Mouse (Mus musculus) intestine, embryonic 15.5 days (tissue): Measurements from ENCODE around the gene Nav2. TPM values are rescaled to one million over a fixed set of nuclear protein-coding genes. Genes with fewer than 3 reads are reported as not detected.

Source experiments
- ATAC-seq: fragments of 200-750 bp; cut with Nextera tagmentation; 2 replicates; pipeline ENCODE4 v1.8.0; 2017; ENCODE audit warnings: moderate TSS enrichment, moderate library complexity
- H3K27ac ChIP-seq: fragments of 300-500 bp; sonication (generic); 2 replicates; pipeline ENCODE4 v1.5.1; 2015; ENCODE audit warnings: mild to moderate bottlenecking, inconsistent platforms
- H3K27me3 ChIP-seq: fragments of 300-500 bp; sonication (generic); replicated peaks from 2 replicates; pipeline ENCODE4 v1.6.1; 2015; ENCODE audit warnings: inconsistent platforms
- H3K36me3 ChIP-seq: fragments of 300-500 bp; sonication (generic); 2 replicates; pipeline ENCODE4 v1.6.1; 2015; ENCODE audit warnings: inconsistent platforms
- H3K4me1 ChIP-seq: fragments of 300-500 bp; sonication (generic); replicated peaks from 2 replicates; pipeline ENCODE4 v1.6.1; 2015; ENCODE audit warnings: inconsistent platforms
- H3K4me2 ChIP-seq: fragments of 300-500 bp; sonication (generic); replicated peaks from 2 replicates; pipeline ENCODE4 v1.6.1; 2015; ENCODE audit warnings: mild to moderate bottlenecking, inconsistent platforms
- H3K4me3 ChIP-seq: fragments of 300-500 bp; sonication (generic); replicated peaks from 2 replicates; pipeline ENCODE4 v1.5.1; 2015; ENCODE audit warnings: inconsistent platforms
- H3K9ac ChIP-seq: fragments of 300-500 bp; sonication (generic); 2 replicates; pipeline ENCODE4 v1.6.1; 2015; ENCODE audit warnings: inconsistent platforms
- H3K9me3 ChIP-seq: fragments of 300-500 bp; sonication (generic); 2 replicates; pipeline ENCODE4 v1.6.1; 2016; ENCODE audit warnings: inconsistent platforms
- WGBS: fragments of 180-500 bp; shearing (Covaris S2); methylation state at CpG from one replicate; pipeline ENCODE4 v1.1.7; 2015; 5-methylcytosine and 5-hydroxymethylcytosine counted together
- polyA plus RNA-seq: library from polyadenylated mRNA; unstranded; fragments of >200 nt; fragmentation: Nextera tagmentation; extraction: Ambion mirVana; gene quantifications from 2 replicates; pipeline ENCODE4 v1.2.1, GENCODE M21; 2015

Nav2 gene
- polyA plus RNA-seq, 1 experiment from 2014 or later, result 17.7 TPM

DNA sequence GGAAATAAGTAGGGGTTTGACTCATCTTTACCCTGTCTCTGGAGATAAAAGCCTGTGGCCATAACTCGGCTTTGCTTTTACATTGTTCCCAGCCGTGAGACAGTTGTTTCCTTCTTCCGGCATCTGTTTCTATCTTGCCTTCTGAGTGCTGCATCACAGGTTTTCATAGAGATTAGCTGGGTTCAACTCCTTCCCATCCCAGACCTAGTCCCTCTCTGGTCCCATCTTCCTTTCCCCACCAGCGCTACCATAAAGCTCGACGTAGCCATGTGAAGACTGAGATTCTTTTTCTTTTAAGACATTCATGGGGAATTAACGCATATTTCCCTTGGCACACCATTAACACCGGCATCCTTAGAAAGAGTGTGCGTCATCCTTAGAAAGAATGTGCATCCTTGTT is 613.5 kb downstream of the Nav2 start:
- Histone ChIP-seq H3K36me3 (no peaks in the 10 kb centered on the region), H3K27ac (0 out of 2 replicates have a peak overlapping the region, but pooled peaks have one; percentile 27), H3K4me3 (peak overlapping the region; percentile 30), H3K4me2 (peak overlapping the region; percentile 60), H3K9me3 (no peaks in the 10 kb centered on the region), H3K9ac (no peak overlapping the region), H3K27me3 (no peaks in the 10 kb centered on the region), H3K4me1 (peaks cover 41% of the 10 kb centered on the region)
- ATAC-seq, result peak; percentile 5; the same call in 1 of the 2 replicates
- WGBS, result 6% methylated on average over 9 of the region's 9 CpGs

DNA sequence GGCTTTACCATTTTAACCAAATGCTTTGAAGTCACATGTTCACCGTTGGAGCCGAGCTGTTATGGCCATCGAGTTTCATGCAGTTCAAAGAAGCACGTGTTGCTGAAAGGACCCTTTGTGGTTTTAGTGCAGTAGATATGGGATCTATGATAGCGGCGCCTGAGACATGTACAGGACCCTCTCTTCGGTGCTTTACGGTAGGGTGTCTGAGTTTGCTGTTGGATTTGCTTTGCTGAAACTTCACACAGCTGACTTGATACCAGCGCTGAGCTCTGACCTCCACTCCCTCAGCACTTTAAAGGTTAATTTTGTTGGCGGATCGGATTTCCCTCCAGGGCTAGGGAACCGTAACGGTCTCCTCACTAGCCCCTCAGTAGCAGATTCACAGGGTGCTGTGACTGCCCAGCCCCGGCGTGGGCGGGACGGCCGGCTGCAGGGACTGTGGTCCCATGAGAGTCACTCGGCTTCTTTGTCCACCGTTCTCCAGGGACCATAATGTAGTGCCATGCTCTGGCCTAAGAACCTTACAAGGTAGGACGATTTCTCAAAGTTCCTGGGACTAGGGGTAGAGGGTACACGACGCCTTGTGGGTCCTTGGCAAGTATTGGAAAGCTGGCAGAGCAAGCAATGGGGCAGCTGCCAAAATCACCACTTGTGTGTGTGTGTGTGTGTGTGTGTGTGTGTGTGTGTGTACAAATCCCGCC is 614.0 kb downstream of the Nav2 start:
- peak; percentile 68 for ATAC-seq
- peaks cover 45% of the 10 kb centered on the region for H3K4me1 ChIP-seq

DNA sequence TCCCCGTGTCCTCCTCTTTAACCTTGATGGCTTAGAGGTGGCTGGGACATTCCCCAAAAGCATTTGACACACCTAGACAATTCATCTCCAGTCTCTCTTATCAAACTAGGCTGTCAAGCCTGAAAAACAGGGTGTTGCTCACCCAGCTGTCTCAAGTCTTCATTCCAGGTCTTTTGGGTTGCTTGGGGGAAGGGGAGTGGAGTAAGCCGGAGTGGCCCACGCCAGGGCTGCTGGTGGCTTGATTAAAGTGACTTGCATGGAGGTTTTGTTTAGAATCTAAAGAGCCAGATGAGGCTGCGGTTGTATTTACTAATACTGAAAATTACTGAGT is 614.6 kb downstream of the Nav2 start:
- H3K9me3 ChIP-seq, result no peaks in the 10 kb centered on the region
- WGBS, result 26% methylated on average over 4 of the region's 4 CpGs
- no peaks in the 10 kb centered on the region for H3K36me3 ChIP-seq
- H3K9ac ChIP-seq, result no peak overlapping the region
- peaks cover 48% of the 10 kb centered on the region for H3K4me1 ChIP-seq
- peak overlapping the region; percentile 60 for H3K4me2 ChIP-seq
- ATAC-seq, result no peak
- H3K27ac ChIP-seq, result 0 out of 2 replicates have a peak overlapping the region, but pooled peaks have one; percentile 29
- H3K4me3 ChIP-seq, result peak overlapping the region; percentile 30; the same call in 1 of the 2 replicates
- no peaks in the 10 kb centered on the region for H3K27me3 ChIP-seq

More for the DNA sequence above, 614.0 kb downstream of the Nav2 start:
- H3K36me3 ChIP-seq, result no peaks in the 10 kb centered on the region
- no peaks in the 10 kb centered on the region for H3K9me3 ChIP-seq
- H3K27ac ChIP-seq, result peak overlapping the region; percentile 29; the same call in 1 of the 2 replicates
- H3K4me3 ChIP-seq, result peak overlapping the region; percentile 30
- WGBS, result 4% methylated on average over 24 of the region's 24 CpGs
- H3K9ac ChIP-seq, result 0 out of 2 replicates have a peak overlapping the region, but pooled peaks have one; percentile 29
- H3K27me3 ChIP-seq, result no peaks in the 10 kb centered on the region
- peak overlapping the region; percentile 60 for H3K4me2 ChIP-seq

- Histone ChIP-seq H3K9me3 (no peaks in the 10 kb centered on the region), H3K36me3 (no peaks in the 10 kb centered on the region), H3K4me3 (no peak overlapping the region), H3K4me2 (peak overlapping the region; percentile 14; the same call in 1 of the 2 replicates), H3K27ac (no peak overlapping the region), H3K4me1 (peaks cover 51% of the 10 kb centered on the region), H3K27me3 (no peaks in the 10 kb centered on the region), H3K9ac (no peak overlapping the region)
- ATAC-seq, result no peak
- 48% methylated on average over 5 of the region's 5 CpGs for WGBS
Observed at GRCm38 (mm10) chr7:49523729-49524128, 615.2 kb downstream of the Nav2 start.

DNA sequence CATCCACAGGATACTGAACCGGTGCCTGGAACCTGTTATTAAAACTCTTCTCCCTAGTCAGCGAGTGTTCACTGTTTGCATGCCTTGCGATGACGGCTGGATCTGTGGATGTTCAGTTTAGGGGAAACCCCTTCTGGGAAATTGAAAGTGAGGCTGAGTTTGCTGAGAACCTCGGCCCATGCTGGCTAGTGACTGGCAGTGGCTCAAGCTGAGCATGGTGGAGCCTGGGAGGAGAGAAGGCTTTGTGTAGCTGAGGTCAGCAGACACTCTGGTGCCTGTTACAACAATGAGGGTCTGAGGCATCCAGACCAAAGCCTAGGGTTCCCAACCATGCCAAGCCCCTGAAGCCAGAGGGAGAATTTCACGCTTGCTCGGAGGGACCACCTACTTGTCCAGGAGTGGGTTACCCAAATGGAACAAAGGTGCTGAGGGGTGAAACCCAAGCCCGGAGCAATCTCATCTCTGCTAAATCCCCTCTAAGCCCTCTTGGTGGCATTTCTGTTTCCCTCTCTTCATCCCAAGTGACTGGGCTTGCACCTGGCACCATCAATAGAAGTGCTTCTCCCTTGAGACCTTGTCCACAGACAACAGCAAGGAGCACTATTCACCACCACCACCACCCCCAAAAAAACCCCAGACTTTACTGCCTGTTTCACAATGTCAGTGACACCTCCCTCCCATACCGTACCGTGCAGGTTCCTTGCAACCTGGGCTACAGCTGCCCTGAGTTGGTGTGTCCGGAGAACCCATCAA is 617.0 kb downstream of the Nav2 start:
- Histone ChIP-seq H3K4me1 (peaks cover 48% of the 10 kb centered on the region), H3K36me3 (no peaks in the 10 kb centered on the region), H3K27me3 (no peaks in the 10 kb centered on the region), H3K4me2 (no peak overlapping the region), H3K9me3 (no peaks in the 10 kb centered on the region), H3K9ac (no peak overlapping the region), H3K4me3 (no peak overlapping the region), H3K27ac (no peak overlapping the region)
- WGBS, result 65% methylated on average over 11 of the region's 11 CpGs
- no peak for ATAC-seq

GRCm38 (mm10) chr7:49526101-49526499 is 617.6 kb downstream of the Nav2 start:
- Histone ChIP-seq H3K9me3 (no peaks in the 10 kb centered on the region), H3K36me3 (no peaks in the 10 kb centered on the region), H3K4me3 (no peak overlapping the region), H3K27ac (no peak overlapping the region), H3K4me1 (peaks cover 42% of the 10 kb centered on the region), H3K9ac (no peak overlapping the region), H3K4me2 (no peak overlapping the region), H3K27me3 (no peaks in the 10 kb centered on the region)
- no peak for ATAC-seq
- WGBS, result 81% methylated on average over 4 of the region's 4 CpGs

DNA sequence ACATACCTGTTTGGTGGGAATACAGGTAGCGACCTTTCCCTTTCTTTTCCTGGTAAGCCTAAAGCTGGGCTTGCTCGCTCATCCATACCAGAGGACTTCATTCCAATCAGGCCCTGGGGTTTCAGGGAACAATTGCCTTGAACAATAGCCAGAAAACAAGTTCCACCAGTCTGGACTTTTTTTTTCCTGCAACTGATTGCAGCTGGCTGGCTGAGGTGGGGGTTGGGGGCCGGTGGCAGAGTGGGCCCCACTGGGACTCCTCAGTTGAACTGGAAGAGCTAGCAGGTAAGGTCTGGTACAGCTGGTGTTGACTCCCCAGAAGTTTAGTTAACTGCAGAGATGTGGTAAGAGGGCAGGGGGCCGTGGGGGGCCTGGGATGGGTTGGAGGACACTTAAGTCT is 619.0 kb downstream of the Nav2 start:
- Histone ChIP-seq H3K36me3 (no peaks in the 10 kb centered on the region), H3K27me3 (no peaks in the 10 kb centered on the region), H3K9me3 (no peaks in the 10 kb centered on the region), H3K27ac (peak overlapping the region; percentile 71), H3K4me2 (peak overlapping the region; percentile 22; the same call in 1 of the 2 replicates), H3K9ac (no peak overlapping the region), H3K4me1 (peaks cover 30% of the 10 kb centered on the region), H3K4me3 (no peak overlapping the region)
- WGBS, result 24% methylated on average over 4 of the region's 4 CpGs
- ATAC-seq, result peak; percentile 81

DNA sequence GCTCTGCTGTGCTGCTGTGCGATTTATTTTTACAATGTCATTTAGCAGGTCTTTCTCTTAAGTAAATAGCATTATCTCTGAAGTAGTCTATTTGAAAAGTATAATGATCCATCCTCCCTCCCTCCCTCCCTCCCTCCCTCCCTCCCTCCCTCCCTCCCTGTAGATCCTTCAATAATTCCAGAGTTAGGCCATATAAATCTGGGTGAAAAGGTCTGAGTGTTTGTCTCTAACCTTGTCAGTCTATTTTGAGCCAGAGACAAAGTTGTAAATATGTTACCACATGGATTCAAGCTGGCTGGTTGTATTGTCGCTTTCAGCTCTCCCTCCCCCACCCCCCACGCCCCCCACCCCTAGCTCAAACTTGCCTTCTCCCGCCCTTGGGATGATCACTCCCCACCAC is 619.4 kb downstream of the Nav2 start:
- H3K4me2 ChIP-seq, result peak overlapping the region; percentile 22; the same call in 1 of the 2 replicates
- H3K4me3 ChIP-seq, result no peak overlapping the region
- no peaks in the 10 kb centered on the region for H3K9me3 ChIP-seq
- H3K27ac ChIP-seq, result peak overlapping the region; percentile 71
- H3K9ac ChIP-seq, result no peak overlapping the region
- H3K4me1 ChIP-seq, result peaks cover 26% of the 10 kb centered on the region
- peak; percentile 24 for ATAC-seq
- H3K36me3 ChIP-seq, result no peaks in the 10 kb centered on the region
- no peaks in the 10 kb centered on the region for H3K27me3 ChIP-seq
- 17% methylated on average over 4 of the region's 4 CpGs for WGBS

DNA sequence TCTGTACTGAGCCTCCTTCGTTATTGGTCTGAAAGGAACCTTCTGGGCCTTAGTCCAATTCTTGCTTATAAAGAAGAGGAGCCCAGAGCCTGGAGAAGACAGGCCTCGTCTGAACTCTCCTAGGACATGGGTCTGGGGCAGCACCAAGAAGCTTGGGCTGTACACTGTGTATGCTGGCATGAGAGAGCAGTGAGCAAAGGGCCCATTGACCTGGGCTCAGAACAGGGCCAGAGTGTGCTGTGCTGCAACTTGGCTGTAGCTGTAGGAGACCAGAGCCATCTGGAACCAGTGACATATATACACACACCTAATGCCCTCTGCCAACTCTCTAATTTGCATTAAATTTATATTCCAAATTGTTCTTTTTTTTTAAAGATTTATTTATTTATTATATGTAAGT is 621.0 kb downstream of the Nav2 start:
- H3K9me3 ChIP-seq, result no peaks in the 10 kb centered on the region
- peaks cover 17% of the 10 kb centered on the region for H3K4me1 ChIP-seq
- no peak for ATAC-seq
- WGBS, result 65% methylated on average over 2 of the region's 2 CpGs
- H3K27ac ChIP-seq, result no peak overlapping the region
- H3K9ac ChIP-seq, result no peak overlapping the region
- no peaks in the 10 kb centered on the region for H3K36me3 ChIP-seq
- no peaks in the 10 kb centered on the region for H3K27me3 ChIP-seq
- H3K4me3 ChIP-seq, result no peak overlapping the region
- H3K4me2 ChIP-seq, result no peak overlapping the region

GRCm38 (mm10) chr7:49533571-49533970 is 625.1 kb downstream of the Nav2 start:
- Histone ChIP-seq H3K4me3 (no peak overlapping the region), H3K27me3 (no peaks in the 10 kb centered on the region), H3K9ac (no peak overlapping the region), H3K4me1 (0 out of 2 replicates have a peak, but pooled peaks cover 2% of the 10 kb centered on the region), H3K4me2 (no peak overlapping the region), H3K36me3 (peaks cover 5% of the 10 kb centered on the region; the same call in 1 of the 2 replicates), H3K27ac (no peak overlapping the region), H3K9me3 (no peaks in the 10 kb centered on the region)
- ATAC-seq, result no peak
- WGBS, result 73% methylated on average over 8 of the region's 8 CpGs

DNA sequence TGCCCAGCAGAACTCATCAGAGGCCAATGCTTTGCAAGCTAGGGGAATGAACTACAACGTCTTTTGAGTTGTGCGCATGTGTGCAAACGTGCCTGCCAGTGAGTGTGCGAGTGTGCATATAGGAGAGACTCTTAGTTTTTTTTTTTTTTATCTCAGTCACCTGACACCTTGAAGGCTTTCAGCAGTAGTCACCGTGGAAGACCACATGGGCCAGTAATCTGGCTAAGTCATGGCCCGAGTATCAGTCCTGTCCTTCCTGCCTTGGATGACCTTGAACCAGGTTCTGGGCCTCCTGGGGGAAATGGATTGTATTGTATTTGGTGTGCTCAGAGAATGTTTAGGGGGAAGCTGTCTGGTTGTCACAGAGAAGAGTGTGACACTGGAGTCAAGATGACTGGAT is 625.7 kb downstream of the Nav2 start:
- no peak for ATAC-seq
- no peaks in the 10 kb centered on the region for H3K27me3 ChIP-seq
- H3K4me2 ChIP-seq, result no peak overlapping the region
- H3K9me3 ChIP-seq, result no peaks in the 10 kb centered on the region
- H3K36me3 ChIP-seq, result peaks cover 5% of the 10 kb centered on the region; the same call in 1 of the 2 replicates
- no peak overlapping the region for H3K9ac ChIP-seq
- no peak overlapping the region for H3K4me3 ChIP-seq
- WGBS, result 76% methylated on average over 6 of the region's 6 CpGs
- H3K4me1 ChIP-seq, result no peaks in the 10 kb centered on the region
- no peak overlapping the region for H3K27ac ChIP-seq

GRCm38 (mm10) chr7:49538360-49538759 is 629.8 kb downstream of the Nav2 start:
- Histone ChIP-seq H3K9ac (no peak overlapping the region), H3K4me3 (no peak overlapping the region), H3K27ac (no peak overlapping the region), H3K4me1 (no peaks in the 10 kb centered on the region), H3K36me3 (peaks cover 5% of the 10 kb centered on the region; the same call in 1 of the 2 replicates), H3K9me3 (no peaks in the 10 kb centered on the region), H3K4me2 (no peak overlapping the region), H3K27me3 (no peaks in the 10 kb centered on the region)
- ATAC-seq, result peak; percentile 70
- 56% methylated on average over 5 of the region's 5 CpGs for WGBS
